Mouse (Mus musculus) CH12.LX (cell line): ENCODE results near the gene Dop1a. TPM values are rescaled to one million over a fixed set of nuclear protein-coding genes. Genes with fewer than 3 reads are reported as not detected.

ENCODE experiments used
- DNase-seq: peaks from one replicate; pipeline ENCODE4 v3.0.0-alpha.2; 2013; ENCODE audit errors: extremely low read depth
- H3K27ac ChIP-seq: 2 replicates; pipeline ENCODE4 v1.5.1; 2012; ENCODE audit warnings: low read depth, mild to moderate bottlenecking, control low read depth, moderate library complexity; ENCODE audit not compliant: insufficient read depth
- H3K27me3 ChIP-seq: replicated peaks from 2 replicates; pipeline ENCODE3; 2012; ENCODE audit warnings: inconsistent platforms
- H3K36me3 ChIP-seq, 2 experiments: replicated peaks in 1 of 2; 2 replicates each; pipeline versions ENCODE3 to v1.6.1; 2012; ENCODE audit warnings: inconsistent platforms in 1 of 2, low read length in 1 of 2, mild to moderate bottlenecking in 1 of 2, mixed read lengths in 1 of 2, moderate library complexity in 1 of 2; ENCODE audit not compliant: control insufficient read depth in 1 of 2, insufficient read depth in 1 of 2
- H3K4me1 ChIP-seq, 2 experiments: 2 replicates each; pipeline ENCODE4 v1.6.1; 2012; ENCODE audit warnings: inconsistent platforms in 1 of 2, moderate library complexity in 1 of 2; ENCODE audit not compliant: insufficient read depth in 2 of 2, control insufficient read depth in 1 of 2
- H3K4me2 ChIP-seq: 2 replicates; pipeline ENCODE4 v1.6.1; 2012; ENCODE audit warnings: low read depth, mild to moderate bottlenecking, control low read depth; ENCODE audit not compliant: poor library complexity, insufficient read depth, severe bottlenecking
- H3K4me3 ChIP-seq, 3 experiments: fragments of 150-350 bp in 1 of 3; sonication (generic) in 1 of 3; replicated peaks in 1 of 3; 2 replicates each; pipeline versions ENCODE3 to v1.5.1; 2011 to 2012; ENCODE audit warnings: low read depth in 2 of 3, low read length in 2 of 3, mild to moderate bottlenecking in 2 of 3, moderate library complexity in 2 of 3, control low read depth in 1 of 3, improper control_type of control experiment in 1 of 3, inconsistent platforms in 1 of 3, mixed read lengths in 1 of 3; ENCODE audit not compliant: poor library complexity in 1 of 3
- H3K79me2 ChIP-seq: replicated peaks from 2 replicates; pipeline ENCODE4 v1.6.1; 2012; ENCODE audit warnings: mild to moderate bottlenecking, moderate library complexity; ENCODE audit not compliant: control insufficient read depth, poor library complexity, insufficient read depth, severe bottlenecking; ENCODE audit errors: extremely low read depth
- H3K9ac ChIP-seq: 2 replicates; pipeline ENCODE4 v1.6.1; 2012; ENCODE audit warnings: low read depth, mild to moderate bottlenecking, control low read depth, moderate library complexity; ENCODE audit not compliant: insufficient read depth
- H3K9me3 ChIP-seq: replicated peaks from 2 replicates; pipeline ENCODE3; 2012; ENCODE audit warnings: low read length, inconsistent platforms, mixed read lengths
- BHLHE40 ChIP-seq: IDR thresholded peaks from 2 replicates; pipeline ENCODE4 v1.6.1; 2011; ENCODE audit warnings: mild to moderate bottlenecking, low read depth, low read length, improper control_type of control experiment
- CTCF ChIP-seq, 2 experiments: IDR thresholded peaks in 1 of 2; conservative IDR thresholded peaks in 1 of 2; 2 replicates each; pipeline ENCODE4 v1.5.1; 2011 to 2012; ENCODE audit warnings: low read depth in 2 of 2, low read length in 2 of 2, improper control_type of control experiment in 1 of 2, inconsistent platforms in 1 of 2, mild to moderate bottlenecking in 1 of 2, moderate library complexity in 1 of 2
- E2F4 ChIP-seq: IDR thresholded peaks from 2 replicates; pipeline ENCODE4 v1.6.1; 2011; ENCODE audit warnings: low read depth, low read length, improper control_type of control experiment; ENCODE audit not compliant: insufficient replicate concordance
- ELF1 ChIP-seq: IDR thresholded peaks from 2 replicates; pipeline ENCODE4 v1.6.1; 2014; ENCODE audit warnings: low read depth, mild to moderate bottlenecking, inconsistent platforms, low read length, improper control_type of control experiment
- EP300 ChIP-seq: IDR thresholded peaks from 2 replicates; pipeline ENCODE4 v1.6.1; 2011; ENCODE audit warnings: low read length, improper control_type of control experiment
- ETS1 ChIP-seq: conservative IDR thresholded peaks from 2 replicates; pipeline ENCODE4 v1.6.1; 2012; ENCODE audit warnings: low read depth, mild to moderate bottlenecking, inconsistent platforms, low read length, improper control_type of control experiment, moderate library complexity
- GABPA ChIP-seq: IDR thresholded peaks from 2 replicates; pipeline ENCODE4 v1.6.1; 2012; ENCODE audit warnings: low read depth, low read length, improper control_type of control experiment, inconsistent platforms; ENCODE audit not compliant: insufficient replicate concordance
- HCFC1 ChIP-seq: IDR thresholded peaks from 2 replicates; pipeline ENCODE4 v1.6.1; 2012; ENCODE audit warnings: low read depth, mild to moderate bottlenecking, inconsistent platforms, low read length, improper control_type of control experiment
- IRF4 ChIP-seq: IDR thresholded peaks from 2 replicates; pipeline ENCODE4 v1.6.1; 2014; ENCODE audit warnings: low read depth, mild to moderate bottlenecking, inconsistent platforms, low read length, improper control_type of control experiment
- KAT2A ChIP-seq: IDR thresholded peaks from 2 replicates; pipeline ENCODE4 v1.6.1; 2012; ENCODE audit warnings: low read length, improper control_type of control experiment, inconsistent platforms; ENCODE audit not compliant: insufficient replicate concordance
- MAX ChIP-seq: IDR thresholded peaks from 2 replicates; pipeline ENCODE4 v1.6.1; 2011; ENCODE audit warnings: low read length, improper control_type of control experiment
- MAZ ChIP-seq: IDR thresholded peaks from 2 replicates; pipeline ENCODE4 v1.6.1; 2012; ENCODE audit warnings: low read depth, mild to moderate bottlenecking, inconsistent platforms, low read length, improper control_type of control experiment, moderate library complexity
- MEF2A ChIP-seq: IDR thresholded peaks from 2 replicates; pipeline ENCODE4 v1.6.1; 2014; ENCODE audit warnings: low read depth, mild to moderate bottlenecking, inconsistent platforms, low read length, improper control_type of control experiment, borderline replicate concordance
- MXI1 ChIP-seq: IDR thresholded peaks from 2 replicates; pipeline ENCODE4 v1.6.1; 2011; ENCODE audit warnings: mild to moderate bottlenecking, low read depth, low read length, improper control_type of control experiment
- MYC ChIP-seq: IDR thresholded peaks from 2 replicates; pipeline ENCODE4 v1.6.1; 2011; ENCODE audit warnings: low read depth, mild to moderate bottlenecking, improper control_type of control experiment, low read length
- NELFE ChIP-seq: IDR thresholded peaks from 2 replicates; pipeline ENCODE4 v1.6.1; 2011; ENCODE audit warnings: low read depth, low read length, improper control_type of control experiment
- NRF1 ChIP-seq: IDR thresholded peaks from 2 replicates; pipeline ENCODE4 v1.6.1; 2014; ENCODE audit warnings: low read depth, mild to moderate bottlenecking, inconsistent platforms, low read length, improper control_type of control experiment, moderate library complexity
- PAX5 ChIP-seq: IDR thresholded peaks from 2 replicates; pipeline ENCODE4 v1.6.1; 2012; ENCODE audit warnings: low read length, inconsistent platforms, mixed read lengths
- POLR2A ChIP-seq: IDR thresholded peaks from 2 replicates; pipeline ENCODE4 v1.6.1; 2011; ENCODE audit warnings: low read depth, mild to moderate bottlenecking, improper control_type of control experiment, low read length
- RAD21 ChIP-seq: IDR thresholded peaks from 2 replicates; pipeline ENCODE4 v1.6.1; 2011; ENCODE audit warnings: low read depth, mild to moderate bottlenecking, low read length, improper control_type of control experiment, moderate library complexity
- RCOR1 ChIP-seq: conservative IDR thresholded peaks from 2 replicates; pipeline ENCODE4 v1.6.1; 2012; ENCODE audit warnings: low read depth, mild to moderate bottlenecking, inconsistent platforms, low read length, improper control_type of control experiment
- SIN3A ChIP-seq: IDR thresholded peaks from 2 replicates; pipeline ENCODE4 v1.6.1; 2012; ENCODE audit warnings: low read length, improper control_type of control experiment, inconsistent platforms
- SMC3 ChIP-seq: IDR thresholded peaks from 2 replicates; pipeline ENCODE4 v1.6.1; 2011; ENCODE audit warnings: low read depth, low read length, improper control_type of control experiment
- USF1 ChIP-seq: IDR thresholded peaks from 2 replicates; pipeline ENCODE4 v1.6.1; 2014; ENCODE audit warnings: low read depth, mild to moderate bottlenecking, inconsistent platforms, low read length, improper control_type of control experiment
- USF2 ChIP-seq: conservative IDR thresholded peaks from 2 replicates; pipeline ENCODE4 v1.6.1; 2011; ENCODE audit warnings: low read depth, low read length, improper control_type of control experiment
- ZKSCAN1 ChIP-seq: IDR thresholded peaks from 2 replicates; pipeline ENCODE4 v1.6.1; 2012; ENCODE audit warnings: low read depth, inconsistent platforms, low read length, improper control_type of control experiment, borderline replicate concordance
- dilution Hi-C: fragments of 300-500 bp; cut with MboI; formaldehyde crosslinking; loops from 2 replicates; pipeline ENCODE4 v1.14.3; 2020; ENCODE audit warnings: low sequenced_read_pairs; ENCODE audit not compliant: extremely low pct_unique_long_range_greater_than_20kb, extremely low pct_ligation_motif_present
- in situ Hi-C: fragments of 300-500 bp; cut with MboI; formaldehyde crosslinking; loops from 3 replicates; pipeline ENCODE4 v1.14.3; 2019; ENCODE audit warnings: low sequenced_read_pairs, low pct_ligation_motif_present, low pct_unique_long_range_greater_than_20kb, mixed read lengths
- polyA plus RNA-seq: library from polyadenylated mRNA; unstranded; fragments of >175 nt; gene quantifications from 2 replicates; pipeline ENCODE4 v1.2.1, GENCODE M21; 2012; ENCODE audit warnings: low read depth; ENCODE audit not compliant: insufficient read length
- total RNA-seq, 2 experiments: library from RNA; depleted of rRNA; stranded (reverse); fragments of 300-350 nt in 1 of 2; fragments of >200 nt in 1 of 2; gene quantifications; 2 replicates each; pipeline ENCODE4 v1.2.3; 2012 to 2014

The Dop1a gene
- total and polyA plus RNA-seq, 3 experiments, result 15.0 to 19.0 (median 16.1) TPM

GRCm38 (mm10) chr9:86451094-86451493 lies 15.9 kb upstream of the Dop1a start:
- Histone ChIP-seq H3K4me3 (no peak overlapping the region), H3K9ac (no peak overlapping the region), H3K36me3 (no peaks in the 10 kb centered on the region), H3K4me2 (peak overlapping the region; percentile 63; the same call in 1 of the 2 replicates), H3K4me1 (peaks cover 0 to 17% of the 10 kb centered on the region in 2 experiments; a peak in 2 of 4 replicates), H3K79me2 (no peaks in the 10 kb centered on the region), H3K27ac (no peak overlapping the region), H3K9me3 (no peaks in the 10 kb centered on the region), H3K27me3 (no peaks in the 10 kb centered on the region)
- dilution Hi-C loops (no loop called here), in situ Hi-C loops (loop anchor here (5.0 to 25.0 kb wide), 2 partner anchors 286 to 674 kb away; partner anchors contain the start of gene Prss35)
- no peak for DNase-seq
- no peak for TF ChIP-seq POLR2A
- no peak for TF ChIP-seq NELFE
- TF ChIP-seq BHLHE40, result no peak
- no peak for TF ChIP-seq IRF4
- no peak for TF ChIP-seq PAX5
- TF ChIP-seq GABPA, result no peak
- TF ChIP-seq KAT2A, result no peak
- no peak for TF ChIP-seq MEF2A
- TF ChIP-seq ZKSCAN1, result no peak
- TF ChIP-seq MAZ, result no peak
- no peak for TF ChIP-seq RCOR1
- no peak for TF ChIP-seq SIN3A
- no peak for TF ChIP-seq MXI1
- no peak for TF ChIP-seq HCFC1
- TF ChIP-seq ELF1, result no peak
- no peak for TF ChIP-seq USF1
- no peak for TF ChIP-seq E2F4
- TF ChIP-seq USF2, result no peak

- H3K9ac ChIP-seq, result no peak overlapping the region
- dilution Hi-C loops, result no loop called here
- H3K9me3 ChIP-seq, result no peaks in the 10 kb centered on the region
- no peaks in the 10 kb centered on the region for H3K79me2 ChIP-seq
- no peak for TF ChIP-seq MAZ
- TF ChIP-seq EP300, result no peak
- TF ChIP-seq ETS1, result no peak
- peak; percentile 66; the same call in 1 of the 2 replicates for TF ChIP-seq MAX
- TF ChIP-seq NRF1, result peak; percentile 46; the same call in 1 of the 2 replicates
- TF ChIP-seq RAD21, result peak; percentile 80
- peak; percentile 22; the same call in 1 of the 2 replicates for TF ChIP-seq BHLHE40
- TF ChIP-seq SMC3, result peak; percentile 68
- peak; percentile 46; the same call in 1 of the 2 replicates for TF ChIP-seq MYC
- TF ChIP-seq CTCF (conservative IDR thresholded peaks at IDR 0.05 in 1 of 2, IDR thresholded peaks at IDR 0.05 in 1 of 2; ENCODE audit: low read depth in 2 of 2, low read length in 2 of 2), result peak; percentile 43 to 83
- no peak for TF ChIP-seq USF1
- TF ChIP-seq IRF4, result 0 out of 2 replicates have a peak, but pooled peaks have one; percentile 3
- TF ChIP-seq, all 38 proteins: peak for 8
- H3K27ac ChIP-seq, result no peak overlapping the region
- in situ Hi-C loops, result loop anchor here (5.0 to 25.0 kb wide), 2 partner anchors 286 to 674 kb away; partner anchors contain the start of gene Prss35
- H3K27me3 ChIP-seq, result no peaks in the 10 kb centered on the region
- peak; percentile 64 for DNase-seq
- peak overlapping the region; percentile 63; the same call in 1 of the 2 replicates for H3K4me2 ChIP-seq
- H3K4me3 ChIP-seq, result no peak overlapping the region
- peaks cover 0 to 17% of the 10 kb centered on the region in 2 experiments; a peak in 2 of 4 replicates for H3K4me1 ChIP-seq
- no peaks in the 10 kb centered on the region for H3K36me3 ChIP-seq
These were observed 15.3 kb upstream of the Dop1a start for GRCm38 (mm10) chr9:86451617-86452016.
